Mouse (Mus musculus): ENCODE data around the gene Klhl29. TPM values are rescaled to one million over a fixed set of nuclear protein-coding genes. Genes with fewer than 3 reads are reported as not detected.
A peak's percentile ranks its signal among the peaks of the same experiment; 100 is the strongest.

The Klhl29 gene
- polyA plus RNA-seq, 2 experiments: 4.9 to 14.0 TPM

DNA sequence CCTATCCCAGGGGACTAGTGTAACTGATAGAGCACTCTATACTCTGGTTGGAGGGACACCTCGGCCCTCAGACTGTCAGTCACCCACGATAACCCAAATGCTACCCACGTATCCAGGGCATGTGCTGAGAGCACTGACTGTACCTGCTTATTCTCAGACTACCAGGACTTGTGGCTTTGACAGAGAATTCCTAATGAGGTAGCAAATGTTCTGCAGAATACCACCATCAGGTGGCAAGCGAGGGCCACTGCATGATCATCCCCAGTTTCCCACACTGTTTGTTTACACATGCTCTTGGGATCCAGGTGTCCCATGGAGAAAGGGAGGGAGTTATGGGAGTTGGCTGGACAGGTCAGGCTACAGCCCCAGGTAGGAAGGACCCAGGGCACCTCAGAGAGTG lies 234.4 kb downstream of the Klhl29 start:
- peaks cover 26% of the 10 kb centered on the region for H3K4me1 ChIP-seq (ENCODE audit: control insufficient read depth, insufficient read depth, low read length)
- no peaks in the 10 kb centered on the region for H3K27me3 ChIP-seq (ENCODE audit: control insufficient read depth, insufficient read depth, low read length)
- ATAC-seq (ENCODE audit: low FRiP score, low read depth) (no peak), DNase-seq (ENCODE audit: low spot score) (no peak)
- WGBS: 63% methylated on average over 4 of the region's 4 CpGs
- no peak for TF ChIP-seq POLR2A (IDR thresholded peaks at IDR 0.05; ENCODE audit: borderline replicate concordance, extremely low read depth, insufficient read depth, insufficient read length)
- H3K27ac ChIP-seq (replicated peaks; ENCODE audit: low read depth, low read length): no peak overlapping the region
- no peak overlapping the region for H3K4me3 ChIP-seq (replicated peaks; ENCODE audit: low read length)
- H3K9me3 ChIP-seq (ENCODE audit: control insufficient read depth, low read length): no peaks in the 10 kb centered on the region
- H3K9ac ChIP-seq (ENCODE audit: low read depth, low read length, severe bottlenecking): no peak overlapping the region
- peaks cover 17% of the 10 kb centered on the region for H3K36me3 ChIP-seq (ENCODE audit: control insufficient read depth, insufficient read depth, low read length)
- no peak overlapping the region for H3K4me2 ChIP-seq (replicated peaks; ENCODE audit: low read depth, low read length, severe bottlenecking)

DNA sequence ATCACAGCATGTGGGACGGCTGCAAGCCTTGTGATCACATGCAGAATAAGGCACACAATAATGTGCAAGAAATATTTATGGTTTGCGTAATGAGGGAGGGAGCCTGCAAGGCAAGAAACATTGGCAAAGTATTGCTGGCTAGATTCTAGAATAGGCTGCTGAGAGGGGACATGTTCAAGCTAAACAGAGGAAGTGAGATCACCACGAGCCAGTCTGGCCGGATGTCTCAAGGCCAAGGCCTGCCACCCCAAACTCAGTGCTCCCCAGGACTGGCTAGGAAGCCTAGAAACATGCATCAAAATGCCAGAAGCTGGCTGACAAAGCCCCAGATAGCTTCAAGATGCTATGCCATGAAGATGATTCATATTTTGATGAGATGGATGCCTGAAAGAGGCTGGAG lies 236.2 kb downstream of the Klhl29 start:
- H3K4me2 ChIP-seq (replicated peaks; ENCODE audit: low read depth, low read length, severe bottlenecking): no peak overlapping the region
- ATAC-seq (ENCODE audit: low FRiP score, low read depth) (no peak), DNase-seq (ENCODE audit: low spot score) (no peak)
- no peaks in the 10 kb centered on the region for H3K27me3 ChIP-seq (ENCODE audit: control insufficient read depth, insufficient read depth, low read length)
- H3K9me3 ChIP-seq (ENCODE audit: control insufficient read depth, low read length): no peaks in the 10 kb centered on the region
- no peak overlapping the region for H3K27ac ChIP-seq (replicated peaks; ENCODE audit: low read depth, low read length)
- WGBS: 47% methylated on average over 4 of the region's 4 CpGs
- H3K36me3 ChIP-seq (ENCODE audit: control insufficient read depth, insufficient read depth, low read length): peaks cover 24% of the 10 kb centered on the region
- no peak overlapping the region for H3K4me3 ChIP-seq (replicated peaks; ENCODE audit: low read length)
- no peak for TF ChIP-seq POLR2A (IDR thresholded peaks at IDR 0.05; ENCODE audit: borderline replicate concordance, extremely low read depth, insufficient read depth, insufficient read length)
- peaks cover 21% of the 10 kb centered on the region for H3K4me1 ChIP-seq (ENCODE audit: control insufficient read depth, insufficient read depth, low read length)
- H3K9ac ChIP-seq (ENCODE audit: low read depth, low read length, severe bottlenecking): no peak overlapping the region

- WGBS: 27% methylated on average over 4 of the region's 4 CpGs
- Histone ChIP-seq H3K4me1 (ENCODE audit: control insufficient read depth, insufficient read depth, low read length) (peaks cover 5% of the 10 kb centered on the region; the same call in 1 of the 2 replicates), H3K9me3 (ENCODE audit: control insufficient read depth, low read length) (no peaks in the 10 kb centered on the region), H3K4me2 (replicated peaks; ENCODE audit: low read depth, low read length, severe bottlenecking) (no peak overlapping the region), H3K27me3 (ENCODE audit: control insufficient read depth, insufficient read depth, low read length) (no peaks in the 10 kb centered on the region), H3K9ac (ENCODE audit: low read depth, low read length, severe bottlenecking) (no peak overlapping the region), H3K27ac (replicated peaks; ENCODE audit: low read depth, low read length) (no peak overlapping the region), H3K36me3 (ENCODE audit: control insufficient read depth, insufficient read depth, low read length) (peaks cover 24% of the 10 kb centered on the region), H3K4me3 (replicated peaks; ENCODE audit: low read length) (no peak overlapping the region)
- ATAC-seq (ENCODE audit: low FRiP score, low read depth) (no peak), DNase-seq (ENCODE audit: low spot score) (peak; percentile 47)
- no peak for TF ChIP-seq POLR2A (IDR thresholded peaks at IDR 0.05; ENCODE audit: borderline replicate concordance, extremely low read depth, insufficient read depth, insufficient read length)
Measured at GRCm38 (mm10) chr12:5136300-5136699, 239.2 kb downstream of the Klhl29 start.

- WGBS: 77% methylated on average over 4 of the region's 4 CpGs
- peaks cover 3% of the 10 kb centered on the region; the same call in 1 of the 2 replicates for H3K36me3 ChIP-seq (ENCODE audit: control insufficient read depth, insufficient read depth, low read length)
- H3K27me3 ChIP-seq (ENCODE audit: control insufficient read depth, insufficient read depth, low read length): no peaks in the 10 kb centered on the region
- no peak overlapping the region for H3K4me2 ChIP-seq (replicated peaks; ENCODE audit: low read depth, low read length, severe bottlenecking)
- H3K9ac ChIP-seq (ENCODE audit: low read depth, low read length, severe bottlenecking): no peak overlapping the region
- no peaks in the 10 kb centered on the region for H3K9me3 ChIP-seq (ENCODE audit: control insufficient read depth, low read length)
- ATAC-seq (ENCODE audit: low FRiP score, low read depth): no peak
- TF ChIP-seq POLR2A (IDR thresholded peaks at IDR 0.05; ENCODE audit: borderline replicate concordance, extremely low read depth, insufficient read depth, insufficient read length): no peak
- no peak for DNase-seq (ENCODE audit: low spot score)
- H3K4me3 ChIP-seq (replicated peaks; ENCODE audit: low read length): no peak overlapping the region
- H3K4me1 ChIP-seq (ENCODE audit: control insufficient read depth, insufficient read depth, low read length): no peaks in the 10 kb centered on the region
- H3K27ac ChIP-seq (replicated peaks; ENCODE audit: low read depth, low read length): no peak overlapping the region
Measured at GRCm38 (mm10) chr12:5129190-5129589, 246.3 kb downstream of the Klhl29 start.

GRCm38 (mm10) chr12:5125907-5126306 lies 249.6 kb downstream of the Klhl29 start:
- H3K9me3 ChIP-seq (ENCODE audit: control insufficient read depth, low read length): no peaks in the 10 kb centered on the region
- WGBS: 79% methylated on average over 7 of the region's 7 CpGs
- peaks cover 3% of the 10 kb centered on the region; the same call in 1 of the 2 replicates for H3K36me3 ChIP-seq (ENCODE audit: control insufficient read depth, insufficient read depth, low read length)
- no peaks in the 10 kb centered on the region for H3K4me1 ChIP-seq (ENCODE audit: control insufficient read depth, insufficient read depth, low read length)
- no peak overlapping the region for H3K27ac ChIP-seq (replicated peaks; ENCODE audit: low read depth, low read length)
- H3K4me3 ChIP-seq (replicated peaks; ENCODE audit: low read length): no peak overlapping the region
- H3K4me2 ChIP-seq (replicated peaks; ENCODE audit: low read depth, low read length, severe bottlenecking): no peak overlapping the region
- H3K27me3 ChIP-seq (ENCODE audit: control insufficient read depth, insufficient read depth, low read length): no peaks in the 10 kb centered on the region
- DNase-seq (ENCODE audit: low spot score) (no peak), ATAC-seq (ENCODE audit: low FRiP score, low read depth) (no peak)
- no peak overlapping the region for H3K9ac ChIP-seq (ENCODE audit: low read depth, low read length, severe bottlenecking)
- TF ChIP-seq POLR2A (IDR thresholded peaks at IDR 0.05; ENCODE audit: borderline replicate concordance, extremely low read depth, insufficient read depth, insufficient read length): no peak

- ATAC-seq (ENCODE audit: low FRiP score, low read depth) (no peak), DNase-seq (ENCODE audit: low spot score) (no peak)
- Histone ChIP-seq H3K36me3 (ENCODE audit: control insufficient read depth, insufficient read depth, low read length) (no peaks in the 10 kb centered on the region; the same call in 1 of the 2 replicates), H3K27ac (replicated peaks; ENCODE audit: low read depth, low read length) (no peak overlapping the region), H3K9ac (ENCODE audit: low read depth, low read length, severe bottlenecking) (no peak overlapping the region), H3K4me2 (replicated peaks; ENCODE audit: low read depth, low read length, severe bottlenecking) (no peak overlapping the region), H3K4me1 (ENCODE audit: control insufficient read depth, insufficient read depth, low read length) (peaks cover 8% of the 10 kb centered on the region; the same call in 1 of the 2 replicates), H3K27me3 (ENCODE audit: control insufficient read depth, insufficient read depth, low read length) (no peaks in the 10 kb centered on the region), H3K9me3 (ENCODE audit: control insufficient read depth, low read length) (no peaks in the 10 kb centered on the region), H3K4me3 (replicated peaks; ENCODE audit: low read length) (no peak overlapping the region)
- WGBS: 52% methylated on average over 8 of the region's 8 CpGs
- no peak for TF ChIP-seq POLR2A (IDR thresholded peaks at IDR 0.05; ENCODE audit: borderline replicate concordance, extremely low read depth, insufficient read depth, insufficient read length)
Measured at GRCm38 (mm10) chr12:5122972-5123371, 252.5 kb downstream of the Klhl29 start.

Data from limb, embryonic 14.5 days (tissue).